Comparison of ENCODE assay signal across 16 mouse cellular contexts in genomic region chr5:111213935-111214450, GRCm38 (mm10).
DNase-seq lines count a peak whose midpoint lies in the region; ATAC-seq and TF ChIP-seq lines count a peak whose summit lies in the region.
"Had no signal": no experiment of that assay in that cellular context is flagged by ENCODE, and none has a peak within 500 bp of the region (broad histone marks: within the 10 kb centered on the region; RNA-seq: fewer than 3 reads in every experiment).

No protein-coding gene starts in this region.

- no peaks in the 10 kb centered on the region for H3K36me3 ChIP-seq in heart, postnatal 0 days (replicated peaks; ENCODE audit: control insufficient read depth, insufficient read depth, low read length)
- no peaks in the 10 kb centered on the region for H3K36me3 ChIP-seq in heart, embryonic 10.5 days
- H3K36me3 ChIP-seq in hindbrain, postnatal 0 days (ENCODE audit: insufficient read depth, low read length), result no peaks in the 10 kb centered on the region
- H3K36me3 ChIP-seq: liver, embryonic 15.5 days; neural tube, embryonic 12.5 days; stomach, embryonic 15.5 days had no signal

- TF ChIP-seq CTCF in heart, postnatal 0 days (IDR thresholded peaks at IDR 0.05; ENCODE audit: low read depth), result no peak
- TF ChIP-seq CTCF in hindbrain, postnatal 0 days (IDR thresholded peaks at IDR 0.05; ENCODE audit: low read depth), result peak; percentile 17; the same call in 1 of the 2 replicates

- H3K4me2 ChIP-seq in heart, postnatal 0 days (ENCODE audit: low read depth, low read length), result no peak overlapping the region
- H3K4me2 ChIP-seq in hindbrain, postnatal 0 days (ENCODE audit: low read depth, low read length), result no peak overlapping the region
- H3K4me2 ChIP-seq: liver, embryonic 15.5 days; stomach, embryonic 15.5 days had no signal

- DNase-seq in heart, postnatal 0 days (ENCODE audit: low spot score), result no peak
- no peak for DNase-seq in heart, embryonic 10.5 days (ENCODE audit: low spot score)
- DNase-seq in retina, postnatal 1 day, result peak; percentile 58
- DNase-seq in retina, embryonic 14.5 days (ENCODE audit: low spot score), result no peak
- no peak for DNase-seq in hindbrain, postnatal 0 days (ENCODE audit: low spot score)
- no peak for DNase-seq in left cerebral cortex, adult 11 months (ENCODE audit: low spot score)
- DNase-seq in T-cell, adult 2 months (ENCODE audit: low spot score), result no peak
- DNase-seq: cerebellum, adult 2 months; gastrocnemius, postnatal 10 days; kidney, adult 8-10 months; right cerebral cortex, postnatal 4 days; thymus, postnatal 36 days had no signal

- no peak overlapping the region for H3K9ac ChIP-seq in heart, postnatal 0 days (replicated peaks; ENCODE audit: low read depth, low read length)
- H3K9ac ChIP-seq in hindbrain, postnatal 0 days (replicated peaks; ENCODE audit: low read length), result no peak overlapping the region
- H3K9ac ChIP-seq: liver, embryonic 15.5 days; neural tube, embryonic 12.5 days; stomach, embryonic 15.5 days had no signal

- H3K4me3 ChIP-seq in heart, postnatal 0 days (ENCODE audit: low read depth, low read length), result no peak overlapping the region
- no peak overlapping the region for H3K4me3 ChIP-seq in heart, embryonic 10.5 days
- no peak overlapping the region for H3K4me3 ChIP-seq in hindbrain, postnatal 0 days (ENCODE audit: low read length)
- H3K4me3 ChIP-seq: liver, embryonic 15.5 days; neural tube, embryonic 12.5 days; stomach, embryonic 15.5 days had no signal

- no peak for ATAC-seq in heart, postnatal 0 days (ENCODE audit: insufficient read depth, low read depth)
- ATAC-seq in hindbrain, postnatal 0 days, result no peak
- ATAC-seq in granulocyte monocyte progenitor cell, adult 5-6 weeks (replicated peaks; ENCODE audit: poor library complexity, severe bottlenecking), result no peak

- WGBS in heart, postnatal 0 days, result 52% methylated on average over 8 of the region's 8 CpGs
- 56% methylated on average over 8 of the region's 8 CpGs for WGBS in heart, embryonic 10.5 days
- WGBS in hindbrain, postnatal 0 days, result 55% methylated on average over 8 of the region's 8 CpGs

- peak overlapping the region; percentile 55 for H3K27ac ChIP-seq in heart, postnatal 0 days (ENCODE audit: low read depth)
- no peak overlapping the region for H3K27ac ChIP-seq in heart, embryonic 10.5 days
- no peak overlapping the region for H3K27ac ChIP-seq in hindbrain, postnatal 0 days
- H3K27ac ChIP-seq: liver, embryonic 15.5 days; stomach, embryonic 15.5 days had no signal

- H3K27me3 ChIP-seq in heart, postnatal 0 days (ENCODE audit: control insufficient read depth, insufficient read depth, low read length), result no peaks in the 10 kb centered on the region
- H3K27me3 ChIP-seq in heart, embryonic 10.5 days (ENCODE audit: insufficient read depth, poor library complexity, severe bottlenecking), result peaks cover 21% of the 10 kb centered on the region
- no peaks in the 10 kb centered on the region for H3K27me3 ChIP-seq in hindbrain, postnatal 0 days (ENCODE audit: insufficient read depth, low read length)
- H3K27me3 ChIP-seq: liver, embryonic 15.5 days; stomach, embryonic 15.5 days had no signal

- H3K9me3 ChIP-seq in heart, postnatal 0 days (replicated peaks; ENCODE audit: control insufficient read depth, low read length), result no peaks in the 10 kb centered on the region
- no peaks in the 10 kb centered on the region for H3K9me3 ChIP-seq in heart, embryonic 10.5 days
- no peaks in the 10 kb centered on the region for H3K9me3 ChIP-seq in hindbrain, postnatal 0 days (ENCODE audit: low read length)
- H3K9me3 ChIP-seq: liver, embryonic 15.5 days; neural tube, embryonic 12.5 days; stomach, embryonic 15.5 days had no signal

- TF ChIP-seq EP300 in heart, postnatal 0 days (IDR thresholded peaks at IDR 0.05; ENCODE audit: low read depth), result no peak

- H3K4me1 ChIP-seq in heart, postnatal 0 days (ENCODE audit: control insufficient read depth, insufficient read depth), result peaks cover 8% of the 10 kb centered on the region
- peaks cover 35% of the 10 kb centered on the region for H3K4me1 ChIP-seq in heart, embryonic 10.5 days
- peaks cover 21% of the 10 kb centered on the region for H3K4me1 ChIP-seq in hindbrain, postnatal 0 days (ENCODE audit: insufficient read depth, low read length)
- H3K4me1 ChIP-seq: liver, embryonic 15.5 days; stomach, embryonic 15.5 days had no signal
